Mouse (Mus musculus) C2C12 (cell line): ENCODE measurements around the gene Stpg4. TPM values are rescaled to one million over a fixed set of nuclear protein-coding genes. Genes with fewer than 3 reads are reported as not detected.

ENCODE experiments used
- H3K27me3 ChIP-seq: one replicate; pipeline ENCODE4 v1.6.1; 2011; ENCODE audit not compliant: control insufficient read depth, insufficient read depth, insufficient read length
- H3K36me3 ChIP-seq: one replicate; pipeline ENCODE4 v1.6.1; 2011; ENCODE audit not compliant: control insufficient read depth, insufficient read depth
- H3K4me3 ChIP-seq: one replicate; pipeline ENCODE4 v1.5.1; 2011; ENCODE audit warnings: mild to moderate bottlenecking, control low read depth; ENCODE audit not compliant: poor library complexity, insufficient read depth, severe bottlenecking
- H3K79me2 ChIP-seq: one replicate; pipeline ENCODE4 v1.6.1; 2011; ENCODE audit not compliant: control insufficient read depth, insufficient read depth
- H3K79me3 ChIP-seq: one replicate; pipeline ENCODE4 v1.6.1; 2011; ENCODE audit warnings: low read depth, control low read depth
- H3ac ChIP-seq: one replicate; pipeline ENCODE3; 2011; ENCODE audit warnings: low read depth; ENCODE audit not compliant: control insufficient read depth, insufficient read length
- CEBPB ChIP-seq: IDR thresholded peaks from one replicate; pipeline ENCODE4 v1.6.1; 2011; ENCODE audit warnings: low read depth, mild to moderate bottlenecking, control low read depth, moderate library complexity
- CTCF ChIP-seq: IDR thresholded peaks from one replicate; pipeline ENCODE4 v1.5.1; 2011; ENCODE audit not compliant: control insufficient read depth, insufficient read depth, insufficient read length
- FOSL1 ChIP-seq: IDR thresholded peaks from one replicate; pipeline ENCODE4 v1.8.0; 2011; ENCODE audit warnings: mild to moderate bottlenecking, low read length; ENCODE audit not compliant: poor library complexity, insufficient read depth, severe bottlenecking
- MAX ChIP-seq: IDR thresholded peaks from one replicate; pipeline ENCODE4 v1.6.1; 2011; ENCODE audit warnings: mild to moderate bottlenecking, control low read depth
- MYOD1 ChIP-seq: IDR thresholded peaks from one replicate; pipeline ENCODE4 v1.6.1; 2011; ENCODE audit warnings: low read depth; ENCODE audit not compliant: control insufficient read depth, insufficient read length
- MYOG ChIP-seq: IDR thresholded peaks from one replicate; pipeline ENCODE4 v1.6.1; 2011; ENCODE audit not compliant: control insufficient read depth, insufficient read length; ENCODE audit errors: extremely low read depth
- USF1 ChIP-seq: IDR thresholded peaks from one replicate; pipeline ENCODE4 v1.6.1; 2011; ENCODE audit warnings: low read depth, mild to moderate bottlenecking, control low read depth, moderate library complexity
- polyA plus RNA-seq: library from polyadenylated mRNA; unstranded; fragments of >200 nt; fragmentation: generic; extraction: Trizol; gene quantifications from one replicate; pipeline ENCODE4 v1.2.1, GENCODE M21; 2012; ENCODE audit warnings: missing spikeins

The Stpg4 gene
- polyA plus RNA-seq, 1 experiment, result not detected

DNA sequence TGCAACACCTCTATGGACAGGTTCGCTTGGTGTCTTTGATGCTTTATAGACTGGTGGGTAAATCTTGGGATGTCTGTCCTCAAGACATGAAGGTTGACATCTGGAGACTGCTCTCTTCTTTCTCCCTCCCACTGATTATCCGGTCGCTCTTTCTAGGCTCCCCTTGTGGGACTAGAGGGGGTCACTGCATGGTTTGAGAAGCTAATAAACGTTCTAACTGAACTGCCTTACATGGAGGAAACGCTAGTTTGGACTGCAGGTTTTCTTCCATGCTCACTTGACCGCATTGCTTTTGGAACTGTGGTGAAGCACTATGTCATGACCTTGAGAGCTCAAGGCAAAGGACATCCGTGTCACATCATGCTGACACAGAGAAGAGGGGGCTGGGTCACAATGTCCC lies 25.8 kb upstream of the Stpg4 start:
- Histone ChIP-seq H3K36me3 (no peaks in the 10 kb centered on the region), H3ac (no peak overlapping the region), H3K79me3 (no peaks in the 10 kb centered on the region), H3K79me2 (no peaks in the 10 kb centered on the region), H3K27me3 (no peaks in the 10 kb centered on the region), H3K4me3 (no peak overlapping the region)
- TF ChIP-seq USF1 (no peak), MYOG (no peak), MAX (no peak), CEBPB (no peak), MYOD1 (no peak), CTCF (no peak), FOSL1 (no peak)

DNA sequence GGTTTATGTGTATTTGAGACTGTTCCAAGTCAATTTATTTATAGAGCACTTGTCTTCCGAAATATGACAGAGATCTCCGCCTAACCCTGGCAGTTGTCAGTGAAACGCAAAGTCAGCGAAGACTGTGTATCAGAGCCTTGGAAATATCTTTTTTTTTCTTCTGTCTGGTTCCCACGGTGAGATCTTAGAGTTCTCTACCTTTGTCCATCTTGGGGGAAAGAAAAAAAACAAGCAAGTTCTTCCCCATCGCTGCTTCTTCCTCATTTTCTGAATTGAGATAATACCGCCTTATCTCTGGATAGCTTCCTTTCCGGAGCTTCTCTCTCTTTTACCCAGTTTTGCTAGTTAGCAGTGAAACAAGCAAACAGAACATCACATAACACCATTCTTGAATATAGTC lies 21.3 kb upstream of the Stpg4 start:
- no peaks in the 10 kb centered on the region for H3K27me3 ChIP-seq
- H3K79me3 ChIP-seq, result peaks cover 22% of the 10 kb centered on the region
- no peak overlapping the region for H3K4me3 ChIP-seq
- peaks cover 28% of the 10 kb centered on the region for H3K79me2 ChIP-seq
- H3ac ChIP-seq, result no peak overlapping the region
- H3K36me3 ChIP-seq, result peaks cover 7% of the 10 kb centered on the region
- TF ChIP-seq MYOD1, result no peak
- TF ChIP-seq MAX, result no peak
- TF ChIP-seq USF1, result no peak
- no peak for TF ChIP-seq CTCF
- no peak for TF ChIP-seq FOSL1
- TF ChIP-seq MYOG, result no peak
- no peak for TF ChIP-seq CEBPB

- Histone ChIP-seq H3K4me3 (no peak overlapping the region), H3K27me3 (no peaks in the 10 kb centered on the region), H3K79me2 (peaks cover 33% of the 10 kb centered on the region), H3ac (no peak overlapping the region), H3K79me3 (peaks cover 27% of the 10 kb centered on the region), H3K36me3 (peaks cover 12% of the 10 kb centered on the region)
- TF ChIP-seq FOSL1 (no peak), MYOG (no peak), USF1 (no peak), CEBPB (no peak), CTCF (no peak), MAX (no peak), MYOD1 (no peak)
Observed at GRCm38 (mm10) chr17:87448339-87448738, 20.8 kb upstream of the Stpg4 start.

GRCm38 (mm10) chr17:87447612-87448200 lies 20.2 kb upstream of the Stpg4 start:
- H3K4me3 ChIP-seq, result peak overlapping the region; percentile 86
- peaks cover 12% of the 10 kb centered on the region for H3K36me3 ChIP-seq
- peaks cover 33% of the 10 kb centered on the region for H3K79me3 ChIP-seq
- H3ac ChIP-seq, result no peak overlapping the region
- TF ChIP-seq MYOG (no peak), CEBPB (no peak)
- H3K79me2 ChIP-seq, result peaks cover 39% of the 10 kb centered on the region
- H3K27me3 ChIP-seq, result no peaks in the 10 kb centered on the region

GRCm38 (mm10) chr17:87446767-87447611 lies 19.4 kb upstream of the Stpg4 start, which contains the start of gene Calm2:
Calm2 (minus strand) TSS chr17:87446935.
- H3K79me3 ChIP-seq, result peaks cover 40% of the 10 kb centered on the region
- peak within 1 kb of the TSS; percentile 86 for H3K4me3 ChIP-seq
- TF ChIP-seq MYOD1 (no peak), MAX (peak; percentile 77), FOSL1 (no peak), MYOG (no peak), CTCF (no peak), USF1 (no peak), CEBPB (no peak)
- no peaks in the 10 kb centered on the region for H3K27me3 ChIP-seq
- H3K79me2 ChIP-seq, result peaks cover 47% of the 10 kb centered on the region
- H3ac ChIP-seq, result peak within 1 kb of the TSS; percentile 89
- peaks cover 12% of the 10 kb centered on the region for H3K36me3 ChIP-seq
